Mouse (Mus musculus) ES-E14 (cell line): Measurements from ENCODE around the gene Tiprl.

Experiments
- CHD2 ChIP-seq: IDR thresholded peaks from 2 replicates; pipeline ENCODE4 v1.6.1; 2014; ENCODE audit warnings: mild to moderate bottlenecking, low read depth, low read length, inconsistent platforms
- ZC3H11A ChIP-seq: IDR thresholded peaks from 2 replicates; pipeline ENCODE4 v1.6.1; 2012; ENCODE audit warnings: low read depth, mild to moderate bottlenecking, inconsistent platforms, low read length, borderline replicate concordance
- ZNF384 ChIP-seq: IDR thresholded peaks from 2 replicates; pipeline ENCODE4 v1.6.1; 2012; ENCODE audit warnings: low read depth, low read length, inconsistent platforms

DNA sequence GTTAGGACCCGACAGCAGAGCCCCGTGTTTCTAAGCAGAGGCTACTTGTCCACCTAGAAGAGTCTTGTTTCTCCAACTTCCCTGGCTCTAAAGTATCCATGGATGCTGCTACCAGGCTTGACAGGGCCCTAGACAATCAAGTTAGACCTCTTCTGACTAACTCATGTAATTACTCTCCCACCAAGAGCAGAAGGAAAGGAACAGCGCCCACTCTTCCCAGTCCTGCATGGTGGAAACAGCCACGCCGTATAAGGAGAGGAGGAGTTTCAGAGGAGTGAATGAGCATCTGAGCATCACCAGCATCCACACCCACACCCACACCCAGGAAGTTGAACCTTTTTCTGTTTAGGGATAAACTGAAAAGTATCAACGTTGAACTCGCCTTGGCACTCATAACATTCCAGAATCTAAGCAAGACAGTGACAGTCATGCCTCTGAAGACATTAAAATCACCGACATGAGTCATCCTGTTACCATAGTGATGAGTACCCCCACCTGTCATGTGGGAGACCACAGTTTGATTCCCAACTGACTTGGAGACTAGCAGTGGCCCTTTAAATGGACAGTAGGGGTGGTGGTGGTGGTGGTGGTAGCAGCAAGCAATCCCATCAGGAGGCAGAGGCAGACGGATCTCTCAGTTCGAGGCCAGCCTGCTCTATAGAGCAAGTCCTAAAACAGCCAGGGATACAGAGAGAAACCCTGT, 46.1 kb downstream of the Tiprl start:
- TF ChIP-seq ZNF384 = no peak
- TF ChIP-seq CHD2 = no peak
- TF ChIP-seq ZC3H11A = no peak
